Mouse (Mus musculus) C2C12 (cell line): ENCODE measurements at regions not wholly inside any gene's neighbourhood (a gene's known extent, or its start where the extent isn't known, plus 50 kb on each side); places are given as distances from the start of the nearest gene placed in this dataset.

Experiments
- CEBPB ChIP-seq: IDR thresholded peaks from one replicate; pipeline ENCODE4 v1.6.1; 2011; ENCODE audit warnings: low read depth, mild to moderate bottlenecking, control low read depth, moderate library complexity
- CTCF ChIP-seq: IDR thresholded peaks from one replicate; pipeline ENCODE4 v1.5.1; 2011; ENCODE audit not compliant: control insufficient read depth, insufficient read depth, insufficient read length
- MYOG ChIP-seq: IDR thresholded peaks from one replicate; pipeline ENCODE4 v1.6.1; 2011; ENCODE audit not compliant: control insufficient read depth, insufficient read length; ENCODE audit errors: extremely low read depth
- USF1 ChIP-seq: IDR thresholded peaks from one replicate; pipeline ENCODE4 v1.6.1; 2011; ENCODE audit warnings: low read depth, mild to moderate bottlenecking, control low read depth, moderate library complexity

GRCm38 (mm10) chr4:127679391-127679790 is 291.4 kb downstream of the CK137956 start:
- TF ChIP-seq CTCF: no peak
- TF ChIP-seq USF1: no peak
- TF ChIP-seq CEBPB: no peak
- no peak for TF ChIP-seq MYOG
